Mouse (Mus musculus): Measurements from ENCODE around the gene Spic.
"Not testable (repeated sequence)": the region's sequence is repeated elsewhere in the genome, so short reads cannot be mapped to it uniquely, and the experiment has no call there.

Gene Spic

DNA sequence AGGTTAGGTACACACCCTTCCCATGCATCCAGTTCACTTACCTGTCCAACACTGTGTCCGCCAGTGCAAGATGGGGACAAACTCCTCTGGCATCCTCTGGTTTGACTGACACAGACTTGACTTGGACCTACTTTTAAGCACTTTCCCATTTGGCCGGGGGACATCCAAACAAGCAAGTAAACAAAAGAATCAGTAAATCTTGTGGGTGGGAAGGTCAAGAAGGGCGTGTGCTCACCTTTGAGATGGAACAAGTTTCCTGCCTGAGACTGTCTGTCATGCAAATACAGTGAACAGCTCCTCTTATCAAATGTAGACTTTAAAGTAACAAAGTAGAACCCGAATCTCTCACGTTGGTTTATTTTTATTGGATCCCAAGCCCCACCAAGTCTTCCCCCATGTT lies at the start of gene Spic:
Spic (minus strand) TSS at position 91 of the 400 bp plus-strand sequence.
- in situ Hi-C loops (cut with MboI; ENCODE audit: low sequenced_read_pairs) = no loop called here

DNA sequence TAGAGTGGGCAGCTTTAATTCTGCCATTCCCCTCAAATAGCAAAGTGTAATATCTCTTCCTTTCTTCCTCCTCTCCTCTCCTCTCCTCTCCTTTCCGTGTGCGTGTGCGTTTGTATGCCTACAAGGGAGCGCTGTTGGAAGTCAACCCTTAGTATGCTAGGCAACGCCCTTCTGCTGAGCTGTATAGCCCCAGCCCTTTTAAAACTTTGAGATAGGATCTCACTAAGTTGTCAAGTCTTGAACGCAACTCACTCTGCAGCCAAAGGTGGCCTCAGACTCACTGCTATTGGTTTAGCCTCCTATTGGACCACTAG lies 47.5 kb upstream of the Spic start:
- in situ Hi-C loops (cut with MboI; ENCODE audit: low sequenced_read_pairs) = no loop called here

DNA sequence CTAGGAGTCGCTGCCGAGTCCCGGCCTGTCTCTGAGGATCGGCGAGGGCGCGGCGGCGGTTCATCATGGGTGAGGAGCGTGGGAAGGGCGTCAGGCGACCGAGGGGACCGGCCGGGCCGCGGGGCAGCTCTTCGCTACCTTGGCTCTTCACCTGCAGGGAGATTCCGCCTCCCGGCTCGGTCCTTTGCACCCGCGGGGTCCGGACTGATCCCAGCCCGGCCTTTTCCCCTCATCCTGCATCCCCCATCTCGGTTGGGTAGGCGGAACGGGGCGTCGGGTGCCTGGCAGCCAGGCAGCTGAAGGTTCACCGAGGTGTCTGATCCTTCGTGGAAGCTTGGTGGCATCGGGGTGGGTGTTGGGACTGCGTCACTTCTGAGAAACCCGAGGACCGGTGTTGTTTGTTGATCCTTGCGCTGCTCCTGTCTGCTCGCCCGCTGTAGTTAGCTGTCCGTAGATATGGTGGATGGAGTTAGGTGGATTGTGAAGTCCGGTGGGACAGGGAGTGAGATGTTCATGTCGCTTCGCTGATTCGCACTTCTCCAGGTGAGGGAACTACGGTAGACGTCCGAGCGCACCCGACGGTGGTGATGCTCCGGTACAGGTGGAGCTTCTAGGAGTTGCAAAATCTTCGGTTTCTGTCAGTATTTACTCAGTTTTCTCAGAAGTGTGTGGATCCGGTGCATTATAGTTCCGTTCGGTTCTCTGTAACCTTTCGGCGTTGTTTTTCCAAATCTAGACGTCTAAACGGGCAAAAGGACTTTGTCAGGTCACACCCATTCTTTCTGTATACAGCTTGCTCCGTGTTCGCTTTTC lies 46.9 kb upstream of the Spic start:
- in situ Hi-C loops (cut with MboI; ENCODE audit: low sequenced_read_pairs) = no loop called here

DNA sequence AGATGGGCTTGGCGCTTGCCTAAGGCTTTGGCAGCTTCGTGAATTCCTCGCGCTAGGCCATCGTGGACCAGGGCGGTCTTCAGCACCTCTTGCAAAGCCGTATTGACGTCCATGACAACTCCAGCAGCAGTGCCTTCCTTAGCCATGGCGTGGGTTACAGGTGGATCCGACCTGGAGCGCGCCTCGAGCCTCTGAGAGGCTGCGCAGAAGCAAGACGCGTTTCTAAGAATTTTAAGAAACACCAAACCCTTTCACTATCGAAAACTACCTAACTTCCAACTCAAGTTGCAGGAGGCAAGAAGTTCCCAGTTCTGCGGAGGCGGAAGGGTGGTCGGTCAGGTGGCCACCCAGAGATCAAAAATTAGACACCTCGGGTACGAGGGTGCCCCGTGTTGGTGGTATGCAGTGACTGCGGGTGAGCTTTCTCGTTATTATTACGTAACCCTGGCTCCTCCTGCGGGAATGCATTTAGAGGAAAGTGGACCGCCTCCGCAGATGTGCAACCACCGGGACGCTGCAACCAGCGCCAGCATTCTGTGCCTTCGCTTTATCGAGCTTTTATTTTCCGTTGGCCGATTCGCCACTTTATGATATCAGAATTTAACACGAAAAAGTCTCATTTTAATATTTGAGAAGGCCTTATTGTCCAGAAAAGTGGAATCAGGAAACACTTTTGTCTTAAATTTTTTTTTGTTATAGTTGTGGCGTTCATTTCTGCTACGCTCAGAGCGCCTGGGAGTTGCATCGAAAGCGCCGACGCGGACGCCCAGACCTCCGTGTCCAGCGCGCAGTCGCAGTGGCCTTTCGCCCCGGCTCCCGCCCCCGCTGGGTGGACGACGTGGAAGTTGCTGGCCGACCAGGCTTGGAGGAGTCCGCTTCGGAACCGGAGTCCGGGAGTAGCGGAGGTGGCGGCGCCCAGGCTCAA lies 46.0 kb upstream of the Spic start, which contains the start of gene Arl1:
Arl1 (plus strand) TSS at position 288 of the 925 bp plus-strand sequence.
- in situ Hi-C loops (cut with MboI; ENCODE audit: low sequenced_read_pairs) = no loop called here

DNA sequence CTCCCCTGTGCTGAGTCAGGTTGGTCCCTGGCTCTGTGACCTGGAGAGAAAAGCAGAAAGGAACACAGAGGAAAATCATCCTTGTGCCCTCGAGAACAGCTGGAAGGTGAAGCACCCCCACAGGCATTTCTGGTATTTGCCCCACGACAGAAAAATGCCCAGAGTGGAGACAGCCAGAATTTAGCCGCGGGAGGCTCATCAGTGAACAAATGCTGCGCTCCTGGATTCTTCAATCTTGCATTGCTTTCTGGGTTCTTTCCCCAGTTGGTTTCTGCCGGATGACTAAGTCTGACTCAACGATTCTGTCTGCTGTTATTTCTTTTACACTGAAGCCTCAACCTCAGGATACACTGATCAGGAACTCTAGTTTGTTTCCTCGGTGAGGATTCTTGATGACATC lies 43.4 kb upstream of the Spic start:
- in situ Hi-C loops (cut with MboI; ENCODE audit: low sequenced_read_pairs) = loop anchor here (10.0 kb wide), 1 partner anchor 173 kb away; no protein-coding TSS in a partner anchor

DNA sequence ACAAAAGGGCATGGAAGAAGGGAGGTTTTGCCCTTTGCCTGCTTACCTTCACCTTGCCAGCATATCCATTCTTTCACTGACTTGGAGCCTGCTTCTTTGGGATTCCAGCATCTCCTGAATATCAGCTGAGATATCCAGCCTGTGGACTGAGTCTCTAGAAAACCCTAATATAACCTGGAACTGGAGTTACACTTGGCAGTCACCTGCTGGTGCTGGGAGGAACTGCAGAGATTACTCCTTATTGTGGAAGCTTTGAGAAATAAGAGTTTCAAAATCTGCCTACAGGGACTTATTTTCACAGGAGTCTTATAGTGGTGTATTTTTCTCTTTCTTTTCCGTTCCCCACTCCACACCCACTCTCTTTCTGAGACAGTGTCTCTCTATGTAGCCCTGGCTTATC lies 42.3 kb upstream of the Spic start:
- in situ Hi-C loops (cut with MboI; ENCODE audit: low sequenced_read_pairs) = loop anchor here (10.0 kb wide), 1 partner anchor 172 kb away; no protein-coding TSS in a partner anchor

DNA sequence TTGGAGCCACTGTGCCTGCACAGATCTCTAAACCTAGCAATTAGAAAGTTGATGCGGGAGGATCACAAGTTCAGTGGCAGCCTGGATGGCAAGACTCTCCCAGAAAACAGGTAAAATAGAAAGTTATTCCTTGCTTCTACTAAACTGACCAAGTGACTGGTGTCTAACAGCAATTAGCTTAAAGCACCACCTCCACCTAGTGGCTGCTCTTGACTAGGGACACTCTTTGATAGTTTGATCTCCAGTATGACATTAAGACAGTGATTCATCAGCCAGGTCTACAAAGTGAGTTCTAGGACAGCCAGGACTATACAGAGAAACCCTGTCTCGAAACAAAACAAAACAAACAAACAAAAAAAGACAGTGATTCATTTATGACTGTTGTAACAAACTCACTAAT lies 40.5 kb upstream of the Spic start:
- in situ Hi-C loops (cut with MboI; ENCODE audit: low sequenced_read_pairs) = loop anchor here (10.0 kb wide), 1 partner anchor 171 kb away; no protein-coding TSS in a partner anchor

DNA sequence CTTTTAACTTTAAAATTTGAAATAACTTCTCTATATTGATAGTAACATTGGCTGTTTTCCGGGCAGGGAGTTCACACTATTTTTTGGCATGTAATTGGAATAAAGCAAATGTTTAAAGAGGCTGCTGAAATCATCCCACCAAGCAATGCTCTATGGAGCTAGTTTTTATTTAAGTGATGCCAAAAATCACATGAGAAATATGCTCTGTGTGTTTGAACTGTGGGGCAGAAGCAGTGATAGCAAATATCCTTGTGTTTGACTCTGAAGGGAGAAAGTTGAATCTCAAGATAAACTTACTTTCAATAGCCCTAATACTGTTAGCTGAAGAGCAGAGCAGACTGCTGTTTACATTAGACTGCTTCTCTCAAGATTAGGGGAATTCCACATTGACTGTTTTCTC lies 34.8 kb upstream of the Spic start:
- in situ Hi-C loops (cut with MboI; ENCODE audit: low sequenced_read_pairs) = loop anchor here (10.0 kb wide), 1 partner anchor 165 kb away; no protein-coding TSS in a partner anchor

DNA sequence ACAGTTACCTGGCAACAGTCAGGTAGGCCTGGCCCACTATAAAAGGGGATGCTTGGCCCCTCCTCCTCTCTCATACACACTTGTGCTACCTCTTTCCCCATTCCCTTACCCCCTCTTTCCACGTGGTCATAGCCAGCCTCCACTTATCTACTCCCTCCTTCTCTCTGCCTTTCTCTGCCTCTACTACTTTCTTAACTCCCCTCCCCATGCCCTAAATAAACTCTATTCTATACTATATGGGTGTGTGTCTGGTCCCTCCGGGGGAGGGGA lies 32.9 kb upstream of the Spic start:
- in situ Hi-C loops (cut with MboI; ENCODE audit: low sequenced_read_pairs) = no loop called here

DNA sequence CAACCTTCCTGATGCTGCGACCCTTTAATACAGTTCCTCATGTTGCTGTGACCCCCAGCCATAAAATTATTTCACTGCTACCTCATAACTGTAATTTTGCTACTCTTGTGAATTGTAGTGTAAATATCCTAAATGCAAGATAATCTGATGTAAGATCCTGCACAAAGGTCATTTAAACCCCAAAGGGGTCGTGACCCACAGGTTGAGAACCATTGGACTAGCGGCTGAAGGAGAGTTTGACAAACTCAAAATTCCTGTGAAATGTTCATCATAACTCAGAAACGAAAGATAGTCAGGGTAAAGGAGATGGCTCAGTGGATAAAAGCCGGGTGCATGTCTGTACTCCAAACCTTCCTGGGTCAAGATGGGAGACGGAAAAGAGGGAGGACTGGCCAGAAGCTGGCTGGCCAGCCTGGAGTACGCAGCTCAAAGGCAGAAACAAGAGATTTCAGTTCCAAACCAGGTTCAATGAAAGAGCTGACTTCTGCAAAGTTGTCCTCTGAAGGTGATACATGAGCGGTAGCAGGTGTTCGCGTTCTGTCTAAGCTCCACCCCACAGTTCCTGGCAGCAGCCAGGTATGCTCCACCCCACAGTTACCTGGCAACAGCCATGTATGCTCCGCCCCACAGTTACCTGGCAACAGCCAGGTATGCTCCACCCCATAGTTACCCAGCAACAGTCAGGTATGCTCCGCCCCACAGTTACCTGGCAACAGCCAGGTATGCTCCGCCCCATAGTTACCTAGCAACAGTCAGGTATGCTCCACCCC lies 32.4 kb upstream of the Spic start:
- in situ Hi-C loops (cut with MboI; ENCODE audit: low sequenced_read_pairs) = no loop called here

DNA sequence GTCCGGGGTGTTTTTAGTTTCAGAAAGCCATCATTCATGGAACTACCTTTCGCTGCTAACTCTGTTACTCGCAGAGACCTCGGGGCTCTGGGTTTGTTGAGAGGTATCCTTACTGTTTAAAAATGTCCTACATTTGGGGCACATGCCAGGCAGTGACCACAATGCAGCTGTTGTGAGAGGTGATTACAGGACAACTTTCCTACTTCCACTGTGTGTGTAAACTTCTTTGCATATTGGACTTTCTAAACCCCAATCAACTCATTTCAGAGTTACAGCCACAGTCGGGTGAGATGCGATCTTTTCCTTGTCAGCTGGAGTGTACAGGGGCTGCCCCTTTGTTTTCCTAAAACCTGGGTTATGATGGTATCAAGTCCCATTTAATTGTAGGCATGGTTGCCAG lies 30.8 kb upstream of the Spic start:
- in situ Hi-C loops (cut with MboI; ENCODE audit: low sequenced_read_pairs) = no loop called here

DNA sequence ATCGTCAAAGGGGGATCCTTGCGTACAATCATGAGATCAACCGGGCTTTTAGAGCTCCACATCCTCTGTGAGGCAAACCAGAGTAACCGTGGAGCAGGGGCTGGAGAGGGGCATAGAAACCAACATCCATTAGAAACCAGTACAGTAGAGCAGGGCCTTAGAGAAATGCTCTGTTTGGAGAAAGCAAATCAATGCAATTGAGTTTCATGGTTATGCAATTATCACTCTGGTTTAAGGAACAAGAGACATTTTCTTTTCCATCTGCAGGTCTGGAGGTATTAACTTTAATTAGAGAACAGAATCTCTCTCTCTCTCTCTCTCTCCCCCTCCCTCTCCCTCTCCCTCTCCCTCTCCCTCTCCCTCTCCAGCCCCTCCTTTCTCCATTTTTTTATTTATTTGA lies 29.9 kb upstream of the Spic start:
- in situ Hi-C loops (cut with MboI; ENCODE audit: low sequenced_read_pairs) = no loop called here

DNA sequence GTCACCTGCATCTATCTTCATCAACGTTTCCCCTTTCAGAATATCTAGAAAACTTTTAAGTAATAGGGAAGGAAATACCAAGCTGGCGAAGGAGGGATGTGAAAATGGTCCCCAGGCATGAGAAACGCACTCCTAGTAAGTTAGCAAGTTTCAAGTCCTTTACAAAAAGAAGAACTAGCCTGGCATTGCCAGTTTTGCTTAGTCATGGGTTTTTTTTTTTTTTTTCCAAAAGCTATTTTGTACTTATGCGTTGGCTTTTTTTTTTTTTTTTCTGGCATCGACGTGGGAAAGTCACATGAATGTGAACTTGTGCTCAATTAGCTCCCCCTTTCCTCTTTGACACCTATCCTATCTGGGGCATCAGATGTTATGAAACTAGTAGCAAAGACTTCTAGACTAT lies 27.5 kb upstream of the Spic start:
- in situ Hi-C loops (cut with MboI; ENCODE audit: low sequenced_read_pairs) = no loop called here

DNA sequence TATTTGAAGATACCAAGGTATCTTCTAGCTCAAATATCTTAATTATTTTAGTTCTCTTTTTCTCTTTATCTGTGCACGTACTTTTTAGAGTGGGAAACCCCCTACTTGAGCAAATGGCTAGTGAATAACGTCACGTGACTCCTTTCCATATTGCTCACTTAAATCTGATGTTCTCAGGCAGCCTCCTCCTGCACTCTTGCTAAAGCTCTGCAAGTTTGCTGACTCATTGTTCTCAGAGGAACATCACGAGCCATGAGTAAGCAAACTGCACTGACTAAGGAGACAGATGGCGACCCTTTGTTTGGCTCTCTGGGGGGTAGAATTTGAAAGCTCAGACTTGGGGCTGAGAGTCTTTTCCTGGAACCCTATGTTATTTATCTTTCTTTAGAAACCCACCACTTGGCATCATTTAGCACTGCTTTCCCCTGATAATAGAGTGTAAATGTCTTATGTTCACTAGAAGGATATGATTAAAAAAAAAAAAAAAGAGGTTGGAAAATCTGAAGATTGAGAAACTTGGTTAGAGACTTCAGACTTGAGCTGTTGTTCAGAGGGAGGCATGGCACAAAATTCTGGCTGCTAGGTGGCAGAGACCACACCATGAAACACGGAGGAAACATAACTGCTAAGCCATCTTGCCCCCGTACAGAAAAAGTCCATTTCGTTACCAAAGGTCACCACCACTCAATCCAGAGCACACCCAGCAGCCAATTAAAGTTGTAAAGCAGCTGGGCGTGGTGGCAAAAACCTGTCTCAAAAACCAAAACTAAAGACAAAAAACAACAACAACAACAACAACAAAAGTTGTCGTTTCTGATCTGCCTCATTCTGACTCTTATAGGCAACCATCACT lies 24.1 kb upstream of the Spic start:
- in situ Hi-C loops (cut with MboI; ENCODE audit: low sequenced_read_pairs) = no loop called here

DNA sequence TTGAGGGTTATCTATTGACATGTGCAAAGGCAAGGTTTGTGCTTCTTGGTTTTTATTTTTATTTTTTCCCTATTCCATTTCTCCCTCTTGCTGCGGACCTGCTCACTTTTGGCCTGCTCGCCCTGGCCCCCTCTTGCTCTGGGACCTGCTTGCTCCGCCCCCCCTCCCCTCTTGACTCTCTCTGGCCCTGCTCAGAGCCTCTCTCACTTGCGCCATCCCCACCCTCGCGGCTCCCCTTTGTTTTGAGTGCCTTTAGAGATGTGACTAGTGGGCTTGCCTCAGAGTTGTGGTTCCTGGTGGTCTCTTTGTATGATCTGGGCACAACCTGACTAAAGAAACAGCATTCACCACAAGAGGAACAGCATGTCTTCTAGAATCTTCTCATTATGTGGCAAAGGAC lies 16.1 kb upstream of the Spic start:
- in situ Hi-C loops (cut with MboI; ENCODE audit: low sequenced_read_pairs) = no loop called here

DNA sequence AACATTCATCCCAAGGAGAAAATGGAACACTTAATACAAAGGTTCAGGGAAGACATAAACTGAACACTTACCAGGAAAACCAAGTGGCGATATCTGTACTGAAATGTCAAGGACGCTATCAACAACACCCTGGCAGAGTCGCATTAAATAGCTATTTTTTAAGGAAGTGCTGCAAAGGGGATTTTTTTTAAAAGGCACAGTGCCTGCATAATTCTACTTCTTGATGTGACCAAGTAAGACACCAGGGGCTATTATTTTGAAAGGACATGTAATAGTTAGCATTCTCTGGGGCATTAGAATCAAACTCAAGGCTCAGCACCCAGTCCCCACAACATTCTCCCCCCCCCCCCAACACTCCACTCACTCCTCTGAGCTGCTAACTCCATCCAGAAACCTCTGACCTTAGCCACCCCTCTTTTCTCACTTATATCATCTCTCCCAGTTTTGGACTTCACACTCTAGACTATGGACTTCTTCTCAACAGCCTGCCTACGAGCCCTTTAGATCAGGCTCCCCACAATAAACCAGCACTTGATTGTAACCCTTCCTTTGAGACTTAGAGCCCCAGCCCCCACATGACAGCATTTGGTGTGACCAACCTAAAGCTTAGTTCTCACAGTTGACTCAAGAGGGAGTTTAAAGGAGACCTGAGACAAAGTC lies 1.8 kb downstream of the Spic start:
- in situ Hi-C loops (cut with MboI; ENCODE audit: low sequenced_read_pairs) = no loop called here

DNA sequence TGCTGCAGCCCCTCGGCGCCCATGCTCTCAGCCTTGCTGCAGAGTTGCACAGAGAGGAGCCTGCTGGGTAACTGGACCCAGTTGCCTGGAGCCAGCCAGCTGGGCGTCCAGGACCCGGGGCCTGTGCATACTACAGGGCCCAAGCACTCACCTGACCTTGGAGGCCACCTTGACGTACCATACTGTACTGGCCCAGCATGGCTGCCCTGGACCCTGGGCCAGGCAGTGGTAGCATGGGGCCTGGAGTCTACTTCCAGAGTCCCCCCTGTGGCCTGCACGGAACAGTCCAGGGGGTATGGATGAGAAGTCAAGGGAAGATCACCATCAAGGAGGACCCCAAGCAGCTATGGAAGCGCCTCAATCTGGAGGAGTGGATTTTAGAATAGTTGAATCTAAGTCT lies 12.0 kb downstream of the Spic start:
- in situ Hi-C loops (cut with MboI; ENCODE audit: low sequenced_read_pairs) = no loop called here

DNA sequence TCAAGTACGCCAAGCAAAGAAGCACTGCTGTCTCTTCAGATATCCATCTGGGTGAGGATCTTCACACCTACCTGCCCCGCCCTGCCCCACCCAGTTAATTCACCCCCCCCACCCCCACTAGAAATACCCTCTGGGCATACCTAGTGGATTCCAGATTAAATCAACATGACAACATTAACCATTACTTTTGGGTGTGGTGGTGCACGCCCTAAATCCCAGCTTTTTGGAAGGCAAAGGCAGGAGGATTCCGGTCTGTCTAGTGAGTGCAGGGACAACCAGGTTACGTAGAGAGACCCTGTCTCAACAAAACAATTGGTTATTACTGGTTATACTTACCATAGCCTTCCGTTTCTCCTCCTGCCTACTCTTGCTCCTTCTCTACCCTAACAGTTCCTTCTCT lies 12.7 kb downstream of the Spic start:
- in situ Hi-C loops (cut with MboI; ENCODE audit: low sequenced_read_pairs) = no loop called here

DNA sequence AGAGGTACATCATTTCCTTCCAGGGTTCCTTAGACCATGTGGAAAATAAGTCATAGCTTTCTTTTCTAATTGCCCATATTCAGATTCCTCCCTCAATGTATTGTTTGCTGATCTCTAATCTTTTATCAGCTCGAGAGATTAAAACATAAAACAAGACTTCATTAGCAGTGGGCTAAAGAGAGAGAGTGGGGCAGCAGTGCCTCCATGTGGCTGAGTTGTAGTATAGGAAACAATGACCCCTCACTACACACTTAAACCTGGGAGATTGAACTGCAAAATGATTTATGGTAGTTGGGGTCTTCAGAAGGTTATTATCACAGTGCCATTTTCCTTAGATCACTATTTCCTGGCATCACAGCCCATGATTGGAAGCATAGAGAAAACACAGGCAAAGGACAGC lies 15.1 kb downstream of the Spic start:
- in situ Hi-C loops (cut with MboI; ENCODE audit: low sequenced_read_pairs) = no loop called here

DNA sequence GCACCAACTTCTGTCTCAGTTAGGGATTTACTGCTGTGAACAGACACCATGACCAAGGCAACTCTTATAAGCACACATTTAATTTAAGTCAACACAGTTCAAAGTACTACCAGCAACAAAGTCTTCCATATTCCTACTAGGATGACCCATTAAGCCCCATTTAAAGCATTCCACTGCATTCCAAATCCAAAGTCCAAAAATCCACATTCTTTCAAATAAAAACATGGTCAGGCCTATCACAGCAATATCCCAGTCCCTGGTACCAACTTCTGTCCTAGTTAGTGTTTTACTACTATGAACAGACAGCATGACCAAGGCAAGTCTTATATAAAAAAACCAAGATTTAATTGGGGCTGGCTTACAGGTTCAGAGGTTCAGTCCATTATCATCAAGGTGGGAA lies 21.0 kb downstream of the Spic start:
- in situ Hi-C loops (cut with MboI; ENCODE audit: low sequenced_read_pairs) = not testable (repeated sequence)
